Mouse (Mus musculus) macrophage (primary cell): ENCODE results near the gene Lca5. TPM values are rescaled to one million over a fixed set of nuclear protein-coding genes. Genes with fewer than 3 reads are reported as not detected.

Experiments used
- H3K27ac ChIP-seq: fragments of 350-480 bp; formaldehyde crosslinking; 2 replicates; pipeline ENCODE4 v1.9.0; 2021
- H3K36me3 ChIP-seq: fragments of 350-480 bp; formaldehyde crosslinking; 2 replicates; pipeline ENCODE4 v1.9.0; 2021; ENCODE audit errors: inconsistent target
- H3K4me3 ChIP-seq: fragments of 350-480 bp; formaldehyde crosslinking; 2 replicates; pipeline ENCODE4 v1.9.0; 2021; ENCODE audit errors: inconsistent target
- H3K79me2 ChIP-seq: fragments of 350-480 bp; formaldehyde crosslinking; 2 replicates; pipeline ENCODE4 v1.9.0; 2021; ENCODE audit errors: inconsistent target
- WGBS: methylation state at CpG from one replicate; pipeline ENCODE4 v1.1.7; 2026; ENCODE audit warnings: inconsistent platforms; ENCODE audit not compliant: missing documents; 5-methylcytosine and 5-hydroxymethylcytosine counted together
- polyA plus RNA-seq: library from polyadenylated mRNA; stranded (reverse); fragments of 250-400 nt; gene quantifications from 3 replicates; pipeline ENCODE4 v1.2.4, GENCODE M21; 2018; ENCODE audit warnings: inconsistent platforms

The Lca5 gene
- polyA plus RNA-seq, 1 experiment from 2014 or later = 2.0 TPM

GRCm38 (mm10) chr9:83375522-83376176, 65.3 kb downstream of the Lca5 start:
- WGBS = 41% methylated on average over 4 of the region's 4 CpGs
- Histone ChIP-seq H3K4me3 (no peak overlapping the region), H3K27ac (no peak overlapping the region), H3K36me3 (no peaks in the 10 kb centered on the region), H3K79me2 (no peaks in the 10 kb centered on the region)

GRCm38 (mm10) chr9:83370907-83371306, 70.0 kb downstream of the Lca5 start:
- Histone ChIP-seq H3K27ac (no peak overlapping the region), H3K4me3 (no peak overlapping the region), H3K79me2 (no peaks in the 10 kb centered on the region), H3K36me3 (no peaks in the 10 kb centered on the region)
- 9% methylated on average over 1 of the region's 1 CpGs for WGBS

GRCm38 (mm10) chr9:83368234-83368633, 72.7 kb downstream of the Lca5 start:
- no peaks in the 10 kb centered on the region for H3K79me2 ChIP-seq
- no peak overlapping the region for H3K4me3 ChIP-seq
- H3K27ac ChIP-seq = no peak overlapping the region
- no peaks in the 10 kb centered on the region for H3K36me3 ChIP-seq
- WGBS = 81% methylated on average over 1 of the region's 1 CpGs

- no peak overlapping the region for H3K4me3 ChIP-seq
- no peaks in the 10 kb centered on the region for H3K79me2 ChIP-seq
Measured at GRCm38 (mm10) chr9:83355802-83356201, 85.1 kb downstream of the Lca5 start.

DNA sequence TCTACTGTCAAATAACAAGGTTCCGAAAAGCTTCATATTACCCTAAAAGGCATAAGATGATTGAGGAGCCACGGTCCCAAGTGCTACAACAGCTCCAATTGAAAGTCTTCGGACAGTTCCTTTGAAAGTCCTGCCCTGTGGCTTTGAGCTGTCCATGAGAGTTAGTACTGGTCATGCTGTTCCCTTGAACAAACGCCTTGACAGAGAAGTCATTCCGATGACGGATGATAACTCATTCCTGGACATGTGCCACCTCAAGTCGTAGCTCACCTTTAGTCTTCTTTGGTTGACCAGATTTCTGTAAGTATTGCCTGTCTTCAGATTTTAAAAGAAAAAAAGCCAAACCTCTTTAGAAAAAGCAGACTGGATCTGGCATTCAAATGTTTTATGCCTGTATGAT, 87.6 kb downstream of the Lca5 start:
- Histone ChIP-seq H3K36me3 (no peaks in the 10 kb centered on the region), H3K4me3 (no peak overlapping the region), H3K79me2 (no peaks in the 10 kb centered on the region), H3K27ac (no peak overlapping the region)
- 95% methylated on average over 7 of the region's 7 CpGs for WGBS

More at GRCm38 (mm10) chr9:83355802-83356201, 85.1 kb downstream of the Lca5 start:
- Histone ChIP-seq H3K27ac (no peak overlapping the region), H3K36me3 (no peaks in the 10 kb centered on the region)
- WGBS = 56% methylated on average over 4 of the region's 4 CpGs

- H3K79me2 ChIP-seq = no peaks in the 10 kb centered on the region
- no peak overlapping the region for H3K4me3 ChIP-seq
- 82% methylated on average over 5 of the region's 5 CpGs for WGBS
- H3K36me3 ChIP-seq = no peaks in the 10 kb centered on the region
- no peak overlapping the region for H3K27ac ChIP-seq
Measured at GRCm38 (mm10) chr9:83351171-83351570, 89.8 kb downstream of the Lca5 start.

- H3K36me3 ChIP-seq = no peaks in the 10 kb centered on the region
- 71% methylated on average over 5 of the region's 5 CpGs for WGBS
- H3K4me3 ChIP-seq = no peak overlapping the region
- no peak overlapping the region for H3K27ac ChIP-seq
- H3K79me2 ChIP-seq = no peaks in the 10 kb centered on the region
Measured at GRCm38 (mm10) chr9:83350613-83351012, 90.3 kb downstream of the Lca5 start.

DNA sequence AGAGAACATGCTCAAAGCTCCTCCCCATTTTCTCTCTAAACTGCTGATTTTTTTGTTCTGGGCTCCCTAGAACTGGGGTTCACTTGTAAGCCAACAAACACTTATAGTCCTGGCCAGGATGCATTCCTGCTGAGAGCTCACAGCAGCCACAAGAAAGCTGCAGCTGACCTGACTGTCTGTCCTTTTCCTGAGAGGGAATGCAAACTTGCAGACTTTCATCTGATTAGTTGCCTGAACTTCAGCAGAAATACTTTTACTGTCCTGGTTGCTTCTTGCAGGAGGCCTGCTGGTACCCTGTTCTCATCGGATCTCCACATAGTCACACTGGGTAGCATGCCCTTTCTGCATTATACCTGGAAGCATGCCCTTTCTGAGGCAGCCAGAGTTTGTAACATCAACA, 91.0 kb downstream of the Lca5 start:
- H3K27ac ChIP-seq = no peak overlapping the region
- H3K36me3 ChIP-seq = no peaks in the 10 kb centered on the region
- WGBS = 54% methylated on average over 1 of the region's 1 CpGs

DNA sequence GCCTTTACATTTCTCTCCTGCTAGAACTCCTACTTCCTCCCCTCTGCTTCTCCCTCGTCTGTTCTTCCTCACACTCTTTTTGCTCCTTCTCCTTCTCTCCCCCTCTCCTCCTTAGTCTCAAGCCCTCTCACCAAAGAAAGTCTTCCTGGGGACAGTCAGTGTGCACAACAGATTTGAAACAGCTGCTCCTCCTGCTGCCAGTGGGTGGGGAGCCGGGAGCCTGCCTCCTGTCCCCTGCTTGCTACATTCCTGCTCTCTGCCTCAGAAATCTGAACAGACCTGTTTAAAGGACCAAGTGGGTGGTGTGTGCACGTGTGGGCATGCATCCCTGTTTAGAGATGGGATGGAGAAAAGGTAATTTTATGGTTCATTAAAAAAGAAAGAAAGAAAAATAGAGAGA, 91.4 kb downstream of the Lca5 start:
- WGBS = 67% methylated on average over 3 of the region's 3 CpGs
- Histone ChIP-seq H3K79me2 (no peaks in the 10 kb centered on the region), H3K4me3 (no peak overlapping the region), H3K27ac (no peak overlapping the region), H3K36me3 (no peaks in the 10 kb centered on the region)

More for the DNA sequence above, 91.0 kb downstream of the Lca5 start:
- Histone ChIP-seq H3K4me3 (no peak overlapping the region), H3K79me2 (no peaks in the 10 kb centered on the region)

GRCm38 (mm10) chr9:83347521-83347920, 93.4 kb downstream of the Lca5 start:
- H3K79me2 ChIP-seq = no peaks in the 10 kb centered on the region
- no peak overlapping the region for H3K27ac ChIP-seq
- 94% methylated on average over 5 of the region's 5 CpGs for WGBS
- H3K36me3 ChIP-seq = no peaks in the 10 kb centered on the region
- no peak overlapping the region for H3K4me3 ChIP-seq

- Histone ChIP-seq H3K27ac (no peak overlapping the region), H3K79me2 (no peaks in the 10 kb centered on the region), H3K36me3 (no peaks in the 10 kb centered on the region), H3K4me3 (no peak overlapping the region)
- 64% methylated on average over 7 of the region's 7 CpGs for WGBS
Measured at GRCm38 (mm10) chr9:83342491-83343370, 98.2 kb downstream of the Lca5 start.

Other genes with a start within 250 kb of the Lca5 start
- 28.6 to 35.8 TPM (median 33.4 TPM) in 3 replicates for gene Sh3bgrl2, start 107.2 kb upstream of the Lca5 start, polyA plus RNA-seq